Mouse (Mus musculus): ENCODE data around the gene Grb10. TPM values are rescaled to one million over a fixed set of nuclear protein-coding genes. Genes with fewer than 3 reads are reported as not detected.

Grb10 gene
- polyA plus RNA-seq, 1 experiment = 7.2 TPM

GRCm38 (mm10) chr11:11974591-11975255 lies 63.8 kb downstream of the Grb10 start:
- H3K4me3 ChIP-seq (replicated peaks) = peak overlapping the region; percentile 82
- peaks cover 26% of the 10 kb centered on the region for H3K36me3 ChIP-seq (replicated peaks; ENCODE audit: low read length)
- peaks cover 10% of the 10 kb centered on the region; the same call in 1 of the 2 replicates for H3K9me3 ChIP-seq
- peaks cover 33% of the 10 kb centered on the region for H3K4me1 ChIP-seq
- H3K27me3 ChIP-seq (replicated peaks) = peaks cover 8% of the 10 kb centered on the region
- no peak for TF ChIP-seq FLI1 (IDR thresholded peaks at IDR 0.05; ENCODE audit: low read length)
- no peak for TF ChIP-seq GATA1 (IDR thresholded peaks at IDR 0.05; ENCODE audit: borderline replicate concordance, low read length)

GRCm38 (mm10) chr11:11973366-11974014 lies 65.0 kb downstream of the Grb10 start:
- H3K4me1 ChIP-seq = peaks cover 45% of the 10 kb centered on the region
- H3K36me3 ChIP-seq (replicated peaks; ENCODE audit: low read length) = peaks cover 37% of the 10 kb centered on the region
- H3K27me3 ChIP-seq (replicated peaks) = peaks cover 3% of the 10 kb centered on the region
- H3K4me3 ChIP-seq (replicated peaks) = no peak overlapping the region
- no peak for TF ChIP-seq FLI1 (IDR thresholded peaks at IDR 0.05; ENCODE audit: low read length)
- TF ChIP-seq GATA1 (IDR thresholded peaks at IDR 0.05; ENCODE audit: borderline replicate concordance, low read length) = no peak
- peaks cover 10% of the 10 kb centered on the region; the same call in 1 of the 2 replicates for H3K9me3 ChIP-seq

GRCm38 (mm10) chr11:11972401-11973110 lies 65.9 kb downstream of the Grb10 start:
- Histone ChIP-seq H3K27me3 (replicated peaks) (peaks cover 3% of the 10 kb centered on the region), H3K4me3 (replicated peaks) (no peak overlapping the region), H3K9me3 (peaks cover 10% of the 10 kb centered on the region; the same call in 1 of the 2 replicates), H3K36me3 (replicated peaks; ENCODE audit: low read length) (peaks cover 44% of the 10 kb centered on the region), H3K4me1 (peaks cover 54% of the 10 kb centered on the region)
- TF ChIP-seq FLI1 (IDR thresholded peaks at IDR 0.05; ENCODE audit: low read length) (no peak), GATA1 (IDR thresholded peaks at IDR 0.05; ENCODE audit: borderline replicate concordance, low read length) (no peak)

DNA sequence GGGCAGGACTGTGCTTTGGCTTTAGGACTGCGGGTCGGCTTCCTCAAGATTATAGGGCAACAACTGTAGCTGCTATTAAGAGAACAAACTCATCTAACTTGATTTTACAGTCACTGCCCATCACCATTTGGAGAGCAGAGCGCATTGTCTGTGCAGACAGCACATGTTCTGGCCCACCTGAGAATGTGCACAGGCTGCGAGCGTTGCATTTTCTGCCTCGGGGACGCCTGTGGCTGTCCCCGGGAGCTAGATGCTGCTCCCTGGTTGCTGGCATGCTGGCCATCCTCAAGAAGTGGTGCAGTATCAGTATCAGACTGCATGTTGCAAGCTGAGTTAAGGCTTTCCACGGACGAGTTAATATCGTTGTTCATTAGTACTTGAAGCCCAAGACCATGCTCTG lies 68.2 kb downstream of the Grb10 start:
- TF ChIP-seq GATA1 (IDR thresholded peaks at IDR 0.05; ENCODE audit: borderline replicate concordance, low read length) = no peak
- no peak for TF ChIP-seq FLI1 (IDR thresholded peaks at IDR 0.05; ENCODE audit: low read length)
- H3K27me3 ChIP-seq (replicated peaks) = no peaks in the 10 kb centered on the region
- peak overlapping the region; percentile 67 for H3K4me3 ChIP-seq (replicated peaks)
- H3K4me1 ChIP-seq = peaks cover 69% of the 10 kb centered on the region
- peaks cover 10% of the 10 kb centered on the region; the same call in 1 of the 2 replicates for H3K9me3 ChIP-seq
- peaks cover 62% of the 10 kb centered on the region for H3K36me3 ChIP-seq (replicated peaks; ENCODE audit: low read length)

- H3K9me3 ChIP-seq = peaks cover 10% of the 10 kb centered on the region; the same call in 1 of the 2 replicates
- H3K4me1 ChIP-seq = peaks cover 72% of the 10 kb centered on the region
- no peaks in the 10 kb centered on the region for H3K27me3 ChIP-seq (replicated peaks)
- H3K36me3 ChIP-seq (replicated peaks; ENCODE audit: low read length) = peaks cover 64% of the 10 kb centered on the region
- TF ChIP-seq GATA1 (IDR thresholded peaks at IDR 0.05; ENCODE audit: borderline replicate concordance, low read length) = no peak
- TF ChIP-seq FLI1 (IDR thresholded peaks at IDR 0.05; ENCODE audit: low read length) = no peak
- no peak overlapping the region for H3K4me3 ChIP-seq (replicated peaks)
Measured at GRCm38 (mm10) chr11:11968830-11969229, 69.7 kb downstream of the Grb10 start.

GRCm38 (mm10) chr11:11967519-11967918 lies 71.0 kb downstream of the Grb10 start:
- Histone ChIP-seq H3K27me3 (replicated peaks) (no peaks in the 10 kb centered on the region), H3K9me3 (peaks cover 10% of the 10 kb centered on the region; the same call in 1 of the 2 replicates), H3K4me3 (replicated peaks) (no peak overlapping the region), H3K4me1 (peaks cover 75% of the 10 kb centered on the region), H3K36me3 (replicated peaks; ENCODE audit: low read length) (peaks cover 67% of the 10 kb centered on the region)
- no peak for TF ChIP-seq FLI1 (IDR thresholded peaks at IDR 0.05; ENCODE audit: low read length)

- H3K27me3 ChIP-seq (replicated peaks) = no peaks in the 10 kb centered on the region
- peaks cover 88% of the 10 kb centered on the region for H3K4me1 ChIP-seq
- peak overlapping the region; percentile 5 for H3K4me3 ChIP-seq (replicated peaks)
- no peak for TF ChIP-seq GATA1 (IDR thresholded peaks at IDR 0.05; ENCODE audit: borderline replicate concordance, low read length)
- peaks cover 5% of the 10 kb centered on the region; the same call in 1 of the 2 replicates for H3K9me3 ChIP-seq
- peaks cover 55% of the 10 kb centered on the region for H3K36me3 ChIP-seq (replicated peaks; ENCODE audit: low read length)
Measured at GRCm38 (mm10) chr11:11966220-11966619, 72.3 kb downstream of the Grb10 start.

DNA sequence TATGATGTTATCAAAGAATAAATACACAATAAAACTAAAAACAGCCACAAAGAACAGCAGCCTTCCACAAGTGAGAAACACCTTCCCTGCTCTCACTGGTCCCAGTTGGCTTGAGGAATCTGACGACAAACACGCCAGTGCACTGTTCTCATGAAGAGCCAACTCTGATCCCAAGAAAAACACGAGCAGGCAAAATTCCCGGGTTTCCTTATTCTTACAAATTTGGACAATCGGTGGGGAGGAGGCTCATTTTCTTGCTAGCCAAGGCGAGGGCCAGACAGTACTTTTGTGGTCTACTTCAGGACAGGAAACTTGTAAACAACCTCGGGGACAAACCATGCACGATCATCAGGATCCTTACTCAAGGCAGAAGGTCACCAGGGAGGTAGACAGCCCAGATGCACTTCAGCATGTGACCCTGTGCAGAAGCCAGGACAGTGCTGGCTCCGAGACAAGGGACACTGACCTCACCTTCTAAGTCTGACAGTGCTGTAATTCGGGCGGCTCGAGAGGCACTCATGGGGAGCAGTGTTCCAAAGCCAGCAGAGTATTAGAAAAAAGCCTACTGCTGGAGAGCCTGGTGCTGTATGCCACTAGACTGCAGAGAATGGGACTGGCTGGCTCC lies 72.9 kb downstream of the Grb10 start:
- Histone ChIP-seq H3K9me3 (no peaks in the 10 kb centered on the region), H3K4me1 (peaks cover 94% of the 10 kb centered on the region), H3K27me3 (replicated peaks) (no peaks in the 10 kb centered on the region), H3K36me3 (replicated peaks; ENCODE audit: low read length) (peaks cover 49% of the 10 kb centered on the region), H3K4me3 (replicated peaks) (peak overlapping the region; percentile 40)
- TF ChIP-seq GATA1 (IDR thresholded peaks at IDR 0.05; ENCODE audit: borderline replicate concordance, low read length) (no peak), FLI1 (IDR thresholded peaks at IDR 0.05; ENCODE audit: low read length) (no peak)

DNA sequence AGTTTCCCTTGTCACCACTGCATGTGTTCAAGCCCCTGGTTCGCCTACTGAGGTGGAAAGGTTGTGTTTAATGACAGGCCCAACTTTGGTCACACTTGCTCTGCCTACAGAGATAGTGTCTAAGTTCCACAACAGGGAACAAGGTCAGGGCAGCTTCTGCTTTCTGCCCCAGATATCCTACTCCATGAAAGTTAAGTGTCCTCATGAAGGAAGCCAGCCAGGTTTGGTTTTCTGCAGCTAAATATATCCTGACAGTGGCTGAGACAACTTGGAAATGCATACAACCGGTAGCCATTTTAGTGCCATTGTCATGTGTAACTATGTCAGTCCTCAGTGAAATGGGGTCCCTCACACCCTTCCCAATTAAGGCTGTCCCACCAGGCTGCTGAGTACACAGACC lies 73.8 kb downstream of the Grb10 start:
- H3K4me1 ChIP-seq = peaks cover 95% of the 10 kb centered on the region
- peaks cover 41% of the 10 kb centered on the region for H3K36me3 ChIP-seq (replicated peaks; ENCODE audit: low read length)
- no peaks in the 10 kb centered on the region for H3K27me3 ChIP-seq (replicated peaks)
- no peak overlapping the region for H3K4me3 ChIP-seq (replicated peaks)
- TF ChIP-seq GATA1 (IDR thresholded peaks at IDR 0.05; ENCODE audit: borderline replicate concordance, low read length) (no peak), FLI1 (IDR thresholded peaks at IDR 0.05; ENCODE audit: low read length) (no peak)
- no peaks in the 10 kb centered on the region for H3K9me3 ChIP-seq

Measured in megakaryocyte, embryonic 14.5 days (primary cell).